ENCODE assay signal across 16 mouse cellular contexts in genomic region chr2:30244595-30245178, GRCm38 (mm10). TPM values are rescaled to one million over a fixed set of nuclear protein-coding genes. Genes with fewer than 3 reads are reported as not detected.
DNase-seq lines count a peak whose midpoint lies in the region; ATAC-seq lines count a peak whose summit lies in the region.
"Had no signal": no experiment of that assay in that cellular context is flagged by ENCODE, and none has a peak within 500 bp of the region (broad histone marks: within the 10 kb centered on the region; RNA-seq: fewer than 3 reads in every experiment).

No protein-coding gene starts in this region.

- no peak for ATAC-seq in cerebellum, adult (ENCODE audit: insufficient number of reproducible peaks, low FRiP score, low TSS enrichment)
- ATAC-seq in kidney, embryonic 16.5 days (ENCODE audit: low FRiP score, low TSS enrichment), result no peak
- no peak for ATAC-seq in kidney, embryonic 15.5 days (replicated peaks; ENCODE audit: low FRiP score)
- ATAC-seq in embryonic facial prominence, embryonic 14.5 days (ENCODE audit: low read depth), result no peak
- no peak for ATAC-seq in liver, embryonic 11.5 days (replicated peaks; ENCODE audit: low FRiP score)
- no peak for ATAC-seq in megakaryocyte progenitor cell, adult 5-6 weeks (replicated peaks; ENCODE audit: poor library complexity)

- H3K27ac ChIP-seq in kidney, embryonic 16.5 days (ENCODE audit: low read length), result peak overlapping the region; percentile 43; the same call in 1 of the 2 replicates
- H3K27ac ChIP-seq in kidney, embryonic 15.5 days, result no peak overlapping the region
- no peak overlapping the region for H3K27ac ChIP-seq in embryonic facial prominence, embryonic 14.5 days (replicated peaks; ENCODE audit: low read depth, low read length)
- peak overlapping the region; percentile 19; the same call in 1 of the 2 replicates for H3K27ac ChIP-seq in liver, embryonic 11.5 days (ENCODE audit: low read depth, low read length)
- H3K27ac ChIP-seq: midbrain, embryonic 12.5 days had no signal

- DNase-seq in cerebellum, adult 9-11 months, result peak; percentile 27
- DNase-seq in embryonic facial prominence, embryonic 14.5 days (ENCODE audit: low spot score), result no peak
- DNase-seq in liver, embryonic 11.5 days (ENCODE audit: low spot score), result no peak
- DNase-seq in thymus, postnatal 4 days, result no peak
- DNase-seq: gastrocnemius, postnatal 25 days; left cerebral cortex, postnatal 4 days had no signal

- peaks cover 17% of the 10 kb centered on the region for H3K4me1 ChIP-seq in kidney, embryonic 16.5 days (ENCODE audit: insufficient read depth, low read length)
- peaks cover 46% of the 10 kb centered on the region for H3K4me1 ChIP-seq in kidney, embryonic 15.5 days
- H3K4me1 ChIP-seq in embryonic facial prominence, embryonic 14.5 days (ENCODE audit: control insufficient read depth, insufficient read depth, low read length), result no peaks in the 10 kb centered on the region
- H3K4me1 ChIP-seq in liver, embryonic 11.5 days (replicated peaks; ENCODE audit: control insufficient read depth, insufficient read depth, low read length), result peaks cover 11% of the 10 kb centered on the region

- 65% methylated on average over 7 of the region's 7 CpGs for WGBS in kidney, embryonic 16.5 days
- WGBS in kidney, embryonic 15.5 days, result 58% methylated on average over 7 of the region's 7 CpGs
- 50% methylated on average over 7 of the region's 7 CpGs for WGBS in embryonic facial prominence, embryonic 14.5 days
- 80% methylated on average over 7 of the region's 7 CpGs for WGBS in liver, embryonic 11.5 days

- H3K4me3 ChIP-seq in kidney, embryonic 16.5 days (ENCODE audit: low read length), result no peak overlapping the region
- no peak overlapping the region for H3K4me3 ChIP-seq in kidney, embryonic 15.5 days (replicated peaks)
- no peak overlapping the region for H3K4me3 ChIP-seq in embryonic facial prominence, embryonic 14.5 days (ENCODE audit: low read depth, low read length)
- no peak overlapping the region for H3K4me3 ChIP-seq in liver, embryonic 11.5 days (ENCODE audit: low read depth, low read length)
- H3K4me3 ChIP-seq: midbrain, embryonic 12.5 days had no signal

- no peaks in the 10 kb centered on the region for H3K27me3 ChIP-seq in kidney, embryonic 16.5 days (ENCODE audit: insufficient read depth, low read length)
- H3K27me3 ChIP-seq in kidney, embryonic 15.5 days, result no peaks in the 10 kb centered on the region
- H3K27me3 ChIP-seq in embryonic facial prominence, embryonic 14.5 days (replicated peaks; ENCODE audit: control insufficient read depth, insufficient read depth, low read length), result no peaks in the 10 kb centered on the region
- no peaks in the 10 kb centered on the region for H3K27me3 ChIP-seq in liver, embryonic 11.5 days (replicated peaks; ENCODE audit: control insufficient read depth, insufficient read depth, low read length)
- H3K27me3 ChIP-seq: midbrain, embryonic 12.5 days had no signal

- no peaks in the 10 kb centered on the region for H3K9me3 ChIP-seq in kidney, embryonic 16.5 days (ENCODE audit: low read length)
- H3K9me3 ChIP-seq in kidney, embryonic 15.5 days (replicated peaks), result no peaks in the 10 kb centered on the region
- no peaks in the 10 kb centered on the region for H3K9me3 ChIP-seq in embryonic facial prominence, embryonic 14.5 days (ENCODE audit: control insufficient read depth, low read length)
- no peaks in the 10 kb centered on the region for H3K9me3 ChIP-seq in liver, embryonic 11.5 days (ENCODE audit: control insufficient read depth, low read length)
- H3K9me3 ChIP-seq: midbrain, embryonic 12.5 days had no signal

- H3K4me2 ChIP-seq in kidney, embryonic 16.5 days (replicated peaks; ENCODE audit: low read depth, low read length), result no peak overlapping the region
- no peak overlapping the region for H3K4me2 ChIP-seq in kidney, embryonic 15.5 days
- no peak overlapping the region for H3K4me2 ChIP-seq in embryonic facial prominence, embryonic 14.5 days (ENCODE audit: low read depth, low read length)
- H3K4me2 ChIP-seq in liver, embryonic 11.5 days, result no peak overlapping the region
- H3K4me2 ChIP-seq: midbrain, embryonic 12.5 days had no signal

- H3K9ac ChIP-seq in kidney, embryonic 16.5 days (replicated peaks; ENCODE audit: low read length), result no peak overlapping the region
- H3K9ac ChIP-seq in kidney, embryonic 15.5 days, result no peak overlapping the region
- H3K9ac ChIP-seq in embryonic facial prominence, embryonic 14.5 days (ENCODE audit: low read depth, low read length), result 0 out of 2 replicates have a peak overlapping the region, but pooled peaks have one; percentile 20
- H3K9ac ChIP-seq in liver, embryonic 11.5 days (ENCODE audit: low read depth, low read length), result no peak overlapping the region
- H3K9ac ChIP-seq: midbrain, embryonic 12.5 days had no signal

- peaks cover 31% of the 10 kb centered on the region for H3K36me3 ChIP-seq in kidney, embryonic 16.5 days (ENCODE audit: insufficient read depth, low read length)
- H3K36me3 ChIP-seq in kidney, embryonic 15.5 days, result peaks cover 76% of the 10 kb centered on the region
- peaks cover 73% of the 10 kb centered on the region for H3K36me3 ChIP-seq in embryonic facial prominence, embryonic 14.5 days (ENCODE audit: control insufficient read depth, insufficient read depth, low read length)
- H3K36me3 ChIP-seq in liver, embryonic 11.5 days (ENCODE audit: control insufficient read depth, insufficient read depth, low read length), result peaks cover 13% of the 10 kb centered on the region

RNA-seq across cellular contexts. Expression of gene Gm28035, which starts 4.3 kb away (rescaled TPM):
- 0.45 TPM in 2 replicates for polyA plus RNA-seq in kidney, embryonic 16.5 days (2015; fragmentation: Nextera tagmentation; extraction: Ambion mirVana)
- 0.26 and 0.33 TPM in 2 replicates for polyA plus RNA-seq in kidney, embryonic 15.5 days (2015; fragmentation: Nextera tagmentation; extraction: Ambion mirVana)
- polyA plus RNA-seq in embryonic facial prominence, embryonic 14.5 days (2014; fragmentation: Nextera tagmentation; extraction: Ambion mirVana), result 0.06 TPM in 1 of 2 replicates, not detected in the other
- 0.16 and 0.23 TPM in 2 replicates for polyA plus RNA-seq in liver, embryonic 11.5 days (2014; fragmentation: Nextera tagmentation; extraction: Ambion mirVana)
- total RNA-seq in megakaryocyte progenitor cell, adult 5-6 weeks (2015), result not detected in 2 replicates
- 0.07 TPM in 1 of 2 replicates, not detected in the other for total RNA-seq in megakaryocyte progenitor cell, adult 5-6 weeks (2017)

RNA-seq across cellular contexts. Expression of gene Lrrc8a, which starts 7.2 kb away (rescaled TPM):
- polyA plus RNA-seq in kidney, embryonic 16.5 days (2015; fragmentation: Nextera tagmentation; extraction: Ambion mirVana), result 43.8 and 46.2 TPM in 2 replicates
- 40.1 and 41.7 TPM in 2 replicates for polyA plus RNA-seq in kidney, embryonic 15.5 days (2015; fragmentation: Nextera tagmentation; extraction: Ambion mirVana)
- polyA plus RNA-seq in embryonic facial prominence, embryonic 14.5 days (2014; fragmentation: Nextera tagmentation; extraction: Ambion mirVana), result 39.2 and 41.3 TPM in 2 replicates
- polyA plus RNA-seq in liver, embryonic 11.5 days (2014; fragmentation: Nextera tagmentation; extraction: Ambion mirVana), result 21.4 and 21.7 TPM in 2 replicates
- total RNA-seq in megakaryocyte progenitor cell, adult 5-6 weeks (2015), result 11.7 and 11.9 TPM in 2 replicates
- total RNA-seq in megakaryocyte progenitor cell, adult 5-6 weeks (2017), result 7.0 and 7.4 TPM in 2 replicates

RNA-seq across cellular contexts. Expression of gene Phyhd1, which starts 21.3 kb away (rescaled TPM):
- polyA plus RNA-seq in kidney, embryonic 16.5 days (2015; fragmentation: Nextera tagmentation; extraction: Ambion mirVana), result 15.8 and 16.0 TPM in 2 replicates
- polyA plus RNA-seq in kidney, embryonic 15.5 days (2015; fragmentation: Nextera tagmentation; extraction: Ambion mirVana), result 11.5 and 13.3 TPM in 2 replicates
- 5.4 and 5.7 TPM in 2 replicates for polyA plus RNA-seq in embryonic facial prominence, embryonic 14.5 days (2014; fragmentation: Nextera tagmentation; extraction: Ambion mirVana)
- polyA plus RNA-seq in liver, embryonic 11.5 days (2014; fragmentation: Nextera tagmentation; extraction: Ambion mirVana), result 10.5 and 11.7 TPM in 2 replicates
- 0.35 and 0.64 TPM in 2 replicates for total RNA-seq in megakaryocyte progenitor cell, adult 5-6 weeks (2015)
- total RNA-seq in megakaryocyte progenitor cell, adult 5-6 weeks (2017), result 0.88 and 2.8 TPM in 2 replicates

RNA-seq across cellular contexts. Expression of gene Gm28038, which starts 36.2 kb away (rescaled TPM):
- polyA plus RNA-seq in kidney, embryonic 16.5 days (2015; fragmentation: Nextera tagmentation; extraction: Ambion mirVana), result not detected in 2 replicates
- not detected in 2 replicates for polyA plus RNA-seq in kidney, embryonic 15.5 days (2015; fragmentation: Nextera tagmentation; extraction: Ambion mirVana)
- not detected in 2 replicates for polyA plus RNA-seq in embryonic facial prominence, embryonic 14.5 days (2014; fragmentation: Nextera tagmentation; extraction: Ambion mirVana)
- polyA plus RNA-seq in liver, embryonic 11.5 days (2014; fragmentation: Nextera tagmentation; extraction: Ambion mirVana), result not detected in 2 replicates
- total RNA-seq in megakaryocyte progenitor cell, adult 5-6 weeks (2015), result not detected in 2 replicates
- total RNA-seq in megakaryocyte progenitor cell, adult 5-6 weeks (2017), result not detected in 2 replicates
- total RNA-seq: ES-E14; gastrocnemius, postnatal 25 days; hematopoietic stem cell, adult 5-6 weeks; left cerebral cortex, postnatal 4 days had no signal
- polyA plus RNA-seq: cortical plate, adult 2 months; forebrain, embryonic 11.5 days; midbrain, embryonic 12.5 days; neural tube, embryonic 11.5 days had no signal

RNA-seq across cellular contexts. Expression of gene Kyat1, which starts 39.0 kb away (rescaled TPM):
- polyA plus RNA-seq in kidney, embryonic 16.5 days (2015; fragmentation: Nextera tagmentation; extraction: Ambion mirVana), result 12.0 and 13.4 TPM in 2 replicates
- polyA plus RNA-seq in kidney, embryonic 15.5 days (2015; fragmentation: Nextera tagmentation; extraction: Ambion mirVana), result 9.8 and 10.8 TPM in 2 replicates
- 8.1 and 8.2 TPM in 2 replicates for polyA plus RNA-seq in embryonic facial prominence, embryonic 14.5 days (2014; fragmentation: Nextera tagmentation; extraction: Ambion mirVana)
- 17.7 and 18.2 TPM in 2 replicates for polyA plus RNA-seq in liver, embryonic 11.5 days (2014; fragmentation: Nextera tagmentation; extraction: Ambion mirVana)
- 3.0 and 5.5 TPM in 2 replicates for total RNA-seq in megakaryocyte progenitor cell, adult 5-6 weeks (2015)
- total RNA-seq in megakaryocyte progenitor cell, adult 5-6 weeks (2017), result 7.0 and 8.5 TPM in 2 replicates

Comparison
In these comparisons a context has a peak if more than half of its experiments do, and no peak if none do; other contexts are left out.
1. H3K27ac ChIP-seq: peak in kidney, embryonic 16.5 days (single experiment) and liver, embryonic 11.5 days (single experiment); none in kidney, embryonic 15.5 days (single experiment) and embryonic facial prominence, embryonic 14.5 days (single experiment).